Mouse (Mus musculus) thymus, postnatal 25 days (tissue): ENCODE data around the gene Kctd2.
"Not testable (repeated sequence)": the region's sequence is repeated elsewhere in the genome, so short reads cannot be mapped to it uniquely, and the experiment has no call there.

Experiments
- DNase-seq: peaks from one replicate; pipeline ENCODE4 v3.0.0; 2022

Kctd2 gene

GRCm38 (mm10) chr11:115419531-115420237 is at the start of gene Kctd2, which contains the start of gene Atp5h:
TSS of gene Kctd2 (plus strand) at chr11:115420128.
TSS of gene Atp5h (minus strand) at chr11:115419962.
- peak; percentile 94 for DNase-seq

GRCm38 (mm10) chr11:115370368-115370767 is 49.6 kb upstream of the Kctd2 start:
- no peak for DNase-seq

- DNase-seq: no peak
These were observed 48.6 kb upstream of the Kctd2 start for GRCm38 (mm10) chr11:115371354-115371753.

- no peak for DNase-seq
These were observed 47.9 kb upstream of the Kctd2 start for GRCm38 (mm10) chr11:115372015-115372414.

- DNase-seq: no peak
These were observed 47.2 kb upstream of the Kctd2 start for GRCm38 (mm10) chr11:115372737-115373136.

- no peak for DNase-seq
These were observed 45.9 kb upstream of the Kctd2 start for GRCm38 (mm10) chr11:115373805-115374694.

- DNase-seq: no peak
These were observed 45.1 kb upstream of the Kctd2 start for GRCm38 (mm10) chr11:115374695-115375425.

- DNase-seq: no peak
These were observed 43.2 kb upstream of the Kctd2 start for GRCm38 (mm10) chr11:115376722-115377121.

- no peak for DNase-seq
These were observed 42.7 kb upstream of the Kctd2 start for GRCm38 (mm10) chr11:115377254-115377653.

- no peak for DNase-seq
These were observed 42.1 kb upstream of the Kctd2 start for GRCm38 (mm10) chr11:115377854-115378253.

GRCm38 (mm10) chr11:115381276-115381675 is 38.7 kb upstream of the Kctd2 start:
- DNase-seq: no peak

GRCm38 (mm10) chr11:115381743-115382539 is 38.0 kb upstream of the Kctd2 start, which contains the start of gene Cdr2l:
TSS of gene Cdr2l (plus strand) at chr11:115381916.
- DNase-seq: peak; percentile 61

- DNase-seq: no peak
These were observed 37.0 kb upstream of the Kctd2 start for GRCm38 (mm10) chr11:115382891-115383290.

GRCm38 (mm10) chr11:115383701-115384474 is 36.0 kb upstream of the Kctd2 start:
- DNase-seq: no peak

- no peak for DNase-seq
These were observed 35.3 kb upstream of the Kctd2 start for GRCm38 (mm10) chr11:115384587-115384986.

GRCm38 (mm10) chr11:115386859-115387258 is 33.1 kb upstream of the Kctd2 start:
- DNase-seq: not testable (repeated sequence)

GRCm38 (mm10) chr11:115391358-115391757 is 28.6 kb upstream of the Kctd2 start:
- DNase-seq: no peak

GRCm38 (mm10) chr11:115393721-115394325 is 26.1 kb upstream of the Kctd2 start:
- no peak for DNase-seq

GRCm38 (mm10) chr11:115398085-115398484 is 21.8 kb upstream of the Kctd2 start:
- DNase-seq: no peak

- DNase-seq: no peak
These were observed 19.8 kb upstream of the Kctd2 start for GRCm38 (mm10) chr11:115400126-115400525.
